Mouse (Mus musculus): ENCODE measurements at regions not wholly inside any gene's neighbourhood (a gene's known extent, or its start where the extent isn't known, plus 50 kb on each side); places are given as distances from the start of the nearest gene placed in this dataset.

- DNase-seq (ENCODE audit: extremely low spot score in 1 of 2, low spot score in 1 of 2) = no peak
Observed at GRCm38 (mm10) chr3:124986930-124987329, 406.0 kb upstream of the 1700003H04Rik start.

- no peak for DNase-seq (ENCODE audit: extremely low spot score in 1 of 2, low spot score in 1 of 2)
Observed at GRCm38 (mm10) chr3:124986515-124986914, 405.6 kb upstream of the 1700003H04Rik start.

- DNase-seq (ENCODE audit: extremely low spot score in 1 of 2, low spot score in 1 of 2) = no peak
Observed at GRCm38 (mm10) chr3:124985428-124985827, 404.5 kb upstream of the 1700003H04Rik start.

GRCm38 (mm10) chr3:124935147-124935849 lies 354.4 kb upstream of the 1700003H04Rik start:
- no peak for DNase-seq (ENCODE audit: extremely low spot score in 1 of 2, low spot score in 1 of 2)

- DNase-seq (ENCODE audit: extremely low spot score in 1 of 2, low spot score in 1 of 2) = no peak
Observed at GRCm38 (mm10) chr3:124932655-124933054, 351.8 kb upstream of the 1700003H04Rik start.

- peak; percentile 1 to 5 for DNase-seq (ENCODE audit: extremely low spot score in 1 of 2, low spot score in 1 of 2)
Observed at GRCm38 (mm10) chr3:124930773-124931607, 350.1 kb upstream of the 1700003H04Rik start.

- DNase-seq (ENCODE audit: extremely low spot score in 1 of 2, low spot score in 1 of 2) = no peak
Observed at GRCm38 (mm10) chr3:124908925-124909324, 328.0 kb upstream of the 1700003H04Rik start.
